Mouse (Mus musculus) thymus, postnatal 4 days (tissue): ENCODE results near the gene Cdk2ap2.
A peak's percentile ranks its signal among the peaks of the same experiment; 100 is the strongest.
"Not testable (repeated sequence)": the region's sequence is repeated elsewhere in the genome, so short reads cannot be mapped to it uniquely, and the experiment has no call there.

Source experiments
- DNase-seq: peaks from one replicate; pipeline ENCODE4 v3.0.0; 2021

Cdk2ap2 gene

DNA sequence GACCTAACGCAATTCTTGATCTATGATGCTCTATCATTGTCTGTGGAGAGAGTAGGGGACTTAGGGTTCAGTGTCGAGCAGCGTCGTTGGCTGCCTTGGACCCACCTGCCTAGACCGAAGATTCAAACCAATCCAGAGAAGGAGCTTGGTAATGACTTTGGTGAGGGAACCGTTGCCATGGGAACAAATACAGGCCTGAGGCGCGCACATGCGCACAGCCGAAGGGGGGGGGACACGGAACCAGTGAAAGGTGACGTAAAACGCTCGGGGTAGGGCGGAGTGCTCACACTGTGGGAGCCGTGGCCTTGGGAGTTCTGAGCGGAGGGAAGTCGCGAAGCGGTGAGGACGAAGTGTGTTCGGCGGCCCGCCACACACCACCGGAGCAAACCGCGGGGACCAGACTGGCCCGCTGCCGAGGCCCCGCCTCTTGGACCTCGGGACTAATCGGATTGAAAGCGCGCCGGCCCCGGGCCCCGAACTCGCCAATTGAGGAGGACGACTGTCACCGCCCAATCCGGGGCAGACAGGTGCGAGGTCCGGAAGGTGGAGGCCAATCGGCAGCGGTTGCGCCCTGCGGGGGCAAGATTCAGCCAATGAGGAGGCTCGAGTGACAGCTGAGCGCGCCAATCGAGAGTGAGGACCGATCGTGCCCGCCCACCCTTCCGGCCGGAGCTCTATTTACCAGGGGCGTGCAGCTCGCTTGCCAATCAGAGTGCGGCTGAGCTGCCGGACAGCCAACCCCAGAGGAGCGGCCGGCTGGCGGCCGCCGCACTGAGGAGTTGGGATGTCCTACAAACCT is at the start of gene Cdk2ap2:
TSS of gene Cdk2ap2 (plus strand) at position 541 of the 799 bp plus-strand sequence.
- DNase-seq: peak; percentile 98

- peak; percentile 94 for DNase-seq
These were observed 49.1 kb upstream of the Cdk2ap2 start for GRCm38 (mm10) chr19:4047859-4048258.

GRCm38 (mm10) chr19:4049069-4049468 is 47.9 kb upstream of the Cdk2ap2 start:
- DNase-seq: not testable (repeated sequence)

DNA sequence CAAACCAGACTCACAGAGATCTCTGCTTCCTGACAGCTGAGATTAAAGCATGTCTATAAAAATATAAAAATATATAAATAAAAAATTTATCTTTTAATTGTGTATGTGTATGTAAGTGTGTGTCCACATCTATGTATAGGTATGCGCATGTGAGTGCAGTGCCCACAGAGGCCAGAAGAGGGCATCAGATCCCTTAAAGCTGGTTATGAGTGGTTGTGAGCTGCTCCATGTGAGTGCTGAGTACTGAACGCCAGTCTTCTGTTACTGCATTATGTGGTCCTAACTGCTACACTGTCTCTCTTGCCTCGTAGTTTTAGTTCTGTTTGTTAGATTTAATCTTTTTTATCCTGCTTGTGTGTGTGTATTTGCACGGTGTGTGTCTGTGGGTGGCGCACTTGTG is 46.0 kb upstream of the Cdk2ap2 start:
- peak; percentile 52 for DNase-seq

GRCm38 (mm10) chr19:4051741-4052515 is 45.1 kb upstream of the Cdk2ap2 start:
- DNase-seq: peak; percentile 93

- no peak for DNase-seq
These were observed 44.4 kb upstream of the Cdk2ap2 start for GRCm38 (mm10) chr19:4052516-4053030.

DNA sequence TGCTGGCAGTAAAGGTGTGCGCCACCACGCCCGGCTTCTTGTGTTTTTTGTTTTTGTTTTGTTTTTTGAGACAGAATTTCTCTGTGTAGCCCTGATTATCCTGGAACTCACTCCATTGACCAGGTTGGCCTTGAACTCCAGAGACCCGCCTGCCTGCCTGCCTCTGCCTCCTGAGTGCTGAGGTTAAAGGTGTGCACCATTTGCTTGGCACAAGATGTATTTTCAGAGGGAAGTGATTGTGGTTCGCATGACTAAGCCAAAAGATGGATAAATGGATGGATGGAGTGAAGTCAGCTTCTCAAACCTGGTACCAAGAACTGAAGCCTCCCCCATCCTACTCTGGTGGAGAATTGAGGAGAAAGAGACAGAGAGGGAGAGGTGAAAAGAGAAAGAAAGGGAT is 42.4 kb upstream of the Cdk2ap2 start:
- no peak for DNase-seq

GRCm38 (mm10) chr19:4055216-4055946 is 41.6 kb upstream of the Cdk2ap2 start:
- no peak for DNase-seq

DNA sequence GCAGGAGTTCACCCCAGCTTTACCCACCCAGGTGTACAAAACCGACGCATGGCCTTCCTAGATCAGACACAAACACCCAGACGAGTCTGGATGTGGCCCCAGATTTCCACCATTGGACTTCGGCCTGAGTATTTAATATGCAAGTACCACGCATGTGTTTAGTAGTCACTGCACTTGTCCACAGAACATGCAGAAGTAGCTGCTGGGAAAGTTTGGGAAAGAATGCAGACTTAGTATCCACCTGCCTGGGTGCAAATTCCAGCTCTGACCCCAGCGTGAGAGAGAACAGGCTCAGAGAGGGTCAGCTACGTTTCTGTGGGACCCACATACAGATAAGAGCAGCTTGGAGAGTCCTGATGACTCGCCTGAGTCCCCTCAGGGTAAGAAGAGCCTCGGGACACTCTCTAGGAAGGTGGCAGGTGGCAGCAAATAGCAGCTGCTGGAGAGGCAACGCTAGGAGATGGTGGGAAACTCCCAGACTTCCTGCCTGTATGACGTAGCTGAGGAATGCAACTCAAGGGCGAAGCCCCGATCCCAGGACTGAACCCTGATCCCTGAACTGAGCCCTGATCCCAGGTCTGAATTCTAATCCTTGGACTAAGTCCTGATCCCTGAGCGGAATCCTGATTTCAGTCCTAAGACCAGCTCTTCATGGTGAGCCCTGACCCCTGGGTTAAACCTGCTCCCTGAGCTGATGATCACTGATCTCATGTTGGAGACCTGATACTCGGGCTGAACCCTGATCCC is 40.9 kb upstream of the Cdk2ap2 start:
- no peak for DNase-seq

- no peak for DNase-seq
These were observed 40.3 kb upstream of the Cdk2ap2 start for GRCm38 (mm10) chr19:4056727-4057126.

DNA sequence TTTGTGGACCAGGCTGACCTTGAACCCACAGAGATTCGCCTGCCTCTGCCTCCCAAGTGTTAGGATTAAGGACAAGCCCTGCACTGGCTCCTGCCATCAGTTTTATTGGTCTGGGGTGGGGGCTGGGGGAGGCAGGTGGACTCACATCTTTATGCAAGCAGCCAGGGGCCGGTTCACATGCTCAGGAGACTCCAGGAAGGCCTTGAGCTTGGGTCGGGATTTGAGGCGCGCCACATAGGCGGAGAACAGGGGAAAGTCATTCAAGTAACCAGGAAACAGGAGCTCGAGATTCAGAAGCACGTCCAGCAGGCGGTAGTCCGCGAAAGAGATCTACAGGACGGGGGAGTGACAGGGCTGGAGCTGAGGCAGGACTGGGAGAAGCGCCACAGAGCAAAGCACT is 39.6 kb upstream of the Cdk2ap2 start:
- no peak for DNase-seq

DNA sequence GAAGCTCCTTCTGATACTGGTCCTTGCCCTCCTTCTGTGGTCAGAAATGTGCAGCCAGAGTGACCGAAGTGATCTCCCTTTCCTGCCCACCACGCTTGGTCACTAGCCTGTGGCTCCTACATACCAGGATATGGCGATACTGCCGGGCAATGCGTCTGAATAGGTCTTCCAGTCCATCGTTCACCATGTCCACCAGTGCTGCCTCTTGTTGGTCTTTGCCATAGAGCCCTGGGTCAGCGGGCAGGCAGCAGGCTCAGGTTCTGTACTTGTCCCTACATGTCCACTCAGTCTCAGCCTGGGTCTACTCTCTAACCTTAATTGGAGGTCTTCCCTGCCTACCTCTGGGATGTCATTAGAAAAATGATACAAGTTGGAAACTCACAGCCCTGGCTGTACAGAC is 39.0 kb upstream of the Cdk2ap2 start:
- no peak for DNase-seq

DNA sequence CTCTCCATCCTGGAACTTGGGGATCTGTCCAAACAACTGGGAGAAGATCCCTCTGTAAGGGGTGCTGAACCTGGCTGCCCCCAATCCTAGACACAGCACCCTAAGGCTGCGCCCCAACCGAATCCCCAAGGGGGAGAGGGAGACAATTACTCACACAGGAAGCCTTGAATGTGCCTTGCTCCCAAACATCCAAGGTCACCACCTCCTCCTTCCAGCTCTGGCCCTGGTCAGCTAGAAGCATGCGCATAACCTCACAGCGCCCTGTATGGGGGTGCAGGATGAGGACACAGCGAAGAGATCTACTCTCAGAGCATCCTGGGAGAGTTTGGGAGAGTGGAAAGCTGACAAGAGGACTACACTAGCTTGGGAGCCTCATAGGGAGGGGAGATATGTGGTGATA is 38.4 kb upstream of the Cdk2ap2 start:
- DNase-seq: no peak

DNA sequence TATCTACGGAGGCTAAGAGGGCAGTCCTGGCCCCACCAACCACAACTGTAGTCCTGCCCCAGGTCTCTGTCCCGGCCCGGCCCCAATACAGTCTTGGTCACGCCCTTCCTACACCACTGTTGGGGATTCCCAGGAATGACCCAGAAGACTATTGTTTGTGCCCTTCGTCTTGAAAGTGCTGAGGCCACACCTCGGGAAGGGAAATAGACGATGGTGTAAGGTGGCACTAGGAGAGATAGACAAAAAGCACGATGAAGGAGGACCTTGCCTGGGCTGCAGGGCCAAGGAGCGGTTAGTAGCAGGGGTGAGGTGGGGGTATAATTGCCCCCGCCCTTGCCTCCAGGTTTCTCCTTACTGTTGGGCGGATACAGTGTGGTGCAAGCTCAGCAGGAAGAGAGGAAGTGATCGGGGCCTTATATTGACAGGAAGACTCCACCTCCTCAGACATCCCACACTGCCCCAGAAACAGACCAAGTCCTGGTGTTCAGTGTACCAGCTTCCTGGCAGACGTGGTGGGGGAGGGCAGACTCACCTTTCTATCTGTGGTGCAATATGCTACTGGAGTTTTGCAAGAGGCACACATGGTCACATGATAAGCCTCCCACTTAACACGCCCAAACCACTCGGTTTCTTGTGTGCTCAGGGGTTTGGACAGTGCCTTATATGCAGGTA is 37.8 kb upstream of the Cdk2ap2 start, which contains the start of gene Gstp3:
TSS of gene Gstp3 (minus strand) at position 501 of the 672 bp plus-strand sequence.
- peak; percentile 49 for DNase-seq

DNA sequence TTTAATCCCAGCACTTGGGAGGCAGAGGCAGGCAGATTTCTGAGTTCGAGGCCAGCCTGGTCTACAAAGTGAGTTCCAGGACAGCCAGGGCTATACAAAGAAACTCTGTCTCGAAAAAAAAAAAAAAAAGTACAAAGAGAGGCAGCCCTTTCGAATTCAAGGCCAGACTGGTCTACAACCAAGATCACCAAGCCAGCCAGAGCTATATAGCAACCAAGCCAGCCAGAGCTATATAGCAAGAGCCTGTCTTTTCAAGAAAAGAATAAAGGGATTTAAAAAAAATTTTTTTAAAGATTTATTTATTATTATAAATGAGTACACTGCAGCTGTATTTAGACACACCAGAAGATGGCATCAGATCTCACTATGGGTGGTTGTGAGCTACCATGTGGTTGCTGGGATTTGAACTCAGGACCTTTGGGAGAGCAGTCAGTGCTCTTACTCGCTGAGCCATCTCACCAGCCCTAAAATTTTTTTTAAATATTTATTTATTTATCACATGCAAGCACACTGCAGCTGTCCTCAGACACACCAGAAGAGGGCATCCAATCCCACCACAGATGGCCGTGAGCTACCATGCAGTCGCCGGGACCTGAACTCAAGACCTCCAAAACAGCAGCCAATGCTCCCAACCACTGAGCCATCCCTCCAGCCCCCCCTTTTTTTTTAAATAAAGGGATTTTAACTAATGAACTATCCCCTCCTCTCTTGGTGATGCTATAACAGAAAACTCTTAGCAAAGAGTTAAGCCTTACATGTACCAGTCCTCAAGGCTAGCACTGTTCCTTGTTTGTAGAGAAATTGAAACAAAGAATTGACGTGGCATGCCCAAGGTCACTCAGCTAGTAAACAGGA is 36.7 kb upstream of the Cdk2ap2 start:
- DNase-seq: not testable (repeated sequence)

GRCm38 (mm10) chr19:4060899-4061465 is 36.0 kb upstream of the Cdk2ap2 start:
- no peak for DNase-seq

GRCm38 (mm10) chr19:4063357-4063756 is 33.6 kb upstream of the Cdk2ap2 start:
- not testable (repeated sequence) for DNase-seq

GRCm38 (mm10) chr19:4064501-4064900 is 32.5 kb upstream of the Cdk2ap2 start:
- DNase-seq: peak; percentile 2

- no peak for DNase-seq
These were observed 30.7 kb upstream of the Cdk2ap2 start for GRCm38 (mm10) chr19:4066280-4066679.

GRCm38 (mm10) chr19:4066877-4067276 is 30.1 kb upstream of the Cdk2ap2 start:
- no peak for DNase-seq
